Mouse (Mus musculus): ENCODE data around the gene Grk3. TPM values are rescaled to one million over a fixed set of nuclear protein-coding genes. Genes with fewer than 3 reads are reported as not detected.
A peak's percentile ranks its signal among the peaks of the same experiment; 100 is the strongest.

The Grk3 gene
- total and polyA plus RNA-seq, 2 experiments, result 2.3 to 4.1 TPM

- DNase-seq (ENCODE audit: extremely low read depth, low read depth, low spot score), result peak; percentile 21
- peak overlapping the region; percentile 89 for H3K9ac ChIP-seq (ENCODE audit: low read depth, low read length)
- H3K36me3 ChIP-seq (ENCODE audit: control insufficient read depth, insufficient read depth, low read length), result no peaks in the 10 kb centered on the region
- H3K79me2 ChIP-seq (ENCODE audit: control insufficient read depth, insufficient read depth, low read length), result peaks cover 3% of the 10 kb centered on the region; the same call in 1 of the 2 replicates
- H3K4me1 ChIP-seq (ENCODE audit: control insufficient read depth, insufficient read depth, low read length), result peaks cover 11% of the 10 kb centered on the region
- no peaks in the 10 kb centered on the region for H3K27me3 ChIP-seq (ENCODE audit: control insufficient read depth, insufficient read depth, low read length)
- no peak for TF ChIP-seq POLR2A (IDR thresholded peaks at IDR 0.05; ENCODE audit: extremely low read depth, insufficient read depth, low read length)
- TF ChIP-seq CTCF (IDR thresholded peaks at IDR 0.05; ENCODE audit: low read depth, low read length), result no peak
- under 1% methylated on average over 13 of the region's 14 CpGs for WGBS
- H3K4me3 ChIP-seq (ENCODE audit: insufficient read depth, low read depth, low read length), result peak overlapping the region; percentile 81
- no peak overlapping the region for H3K27ac ChIP-seq (replicated peaks; ENCODE audit: insufficient read depth, low read depth, low read length)
These were observed 769 bp downstream of the Grk3 start for GRCm38 (mm10) chr5:113014808-113015235.

DNA sequence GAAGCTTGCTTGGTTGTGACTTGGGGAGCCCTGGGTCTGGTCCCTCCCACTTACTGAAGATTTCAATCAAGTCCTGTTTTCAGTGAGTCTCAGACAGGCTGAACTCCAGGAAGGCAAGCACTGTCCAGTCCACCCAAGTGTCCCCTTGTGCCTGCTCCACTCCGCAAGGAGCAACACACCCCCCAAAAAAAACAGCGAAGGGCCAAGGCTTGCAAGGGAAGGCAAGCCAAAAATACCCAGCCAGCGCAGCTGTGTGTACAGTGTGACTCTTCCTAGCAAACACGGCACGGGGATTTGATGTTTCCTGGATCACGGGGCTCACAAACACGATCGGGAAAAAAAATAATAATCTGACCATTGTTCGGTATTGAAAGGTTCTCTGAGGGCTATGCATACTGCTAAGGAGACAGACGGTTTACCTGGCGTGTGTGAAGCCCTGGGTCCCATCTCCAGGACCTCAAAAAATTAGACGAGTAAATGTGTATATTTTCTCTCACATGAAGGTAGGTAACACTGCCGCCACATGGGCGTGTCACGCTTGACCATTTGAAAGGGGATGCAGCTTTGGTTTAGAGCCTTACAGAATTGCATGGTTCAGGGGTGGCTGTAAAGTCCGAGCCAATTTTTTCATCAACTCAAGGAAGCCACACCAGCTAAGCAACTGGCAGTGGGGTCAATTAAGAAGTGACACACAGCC is 1.3 kb downstream of the Grk3 start:
- Histone ChIP-seq H3K9ac (ENCODE audit: low read depth, low read length) (no peak overlapping the region), H3K4me3 (ENCODE audit: insufficient read depth, low read depth, low read length) (peak overlapping the region; percentile 81; the same call in 1 of the 2 replicates), H3K27me3 (ENCODE audit: control insufficient read depth, insufficient read depth, low read length) (no peaks in the 10 kb centered on the region), H3K36me3 (ENCODE audit: control insufficient read depth, insufficient read depth, low read length) (no peaks in the 10 kb centered on the region), H3K27ac (replicated peaks; ENCODE audit: insufficient read depth, low read depth, low read length) (no peak overlapping the region), H3K4me1 (ENCODE audit: control insufficient read depth, insufficient read depth, low read length) (peaks cover 11% of the 10 kb centered on the region), H3K79me2 (ENCODE audit: control insufficient read depth, insufficient read depth, low read length) (peaks cover 3% of the 10 kb centered on the region; the same call in 1 of the 2 replicates)
- 12% methylated on average over 16 of the region's 16 CpGs for WGBS
- no peak for DNase-seq (ENCODE audit: extremely low read depth, low read depth, low spot score)
- TF ChIP-seq CTCF (IDR thresholded peaks at IDR 0.05; ENCODE audit: low read depth, low read length), result no peak
- no peak for TF ChIP-seq POLR2A (IDR thresholded peaks at IDR 0.05; ENCODE audit: extremely low read depth, insufficient read depth, low read length)

DNA sequence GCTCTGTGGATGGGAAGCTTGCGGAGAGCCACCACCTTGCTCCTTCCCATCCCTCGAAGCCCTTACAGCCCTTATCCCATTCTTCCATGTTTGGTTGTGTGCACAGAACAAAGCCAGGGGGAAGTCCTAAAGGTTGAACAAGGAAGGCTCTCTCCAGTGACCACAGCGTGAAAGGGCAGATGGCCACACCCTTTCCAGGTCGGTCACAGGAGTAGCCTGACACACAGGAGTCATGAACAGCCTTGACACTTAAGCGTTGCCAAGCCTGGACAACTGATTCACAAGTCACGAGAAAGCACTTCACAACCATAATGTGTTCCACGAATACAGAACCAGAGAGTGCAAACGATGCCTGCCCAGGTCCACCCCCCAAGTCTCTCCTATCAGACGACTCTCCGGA is 3.7 kb downstream of the Grk3 start:
- H3K79me2 ChIP-seq (ENCODE audit: control insufficient read depth, insufficient read depth, low read length), result peaks cover 3% of the 10 kb centered on the region; the same call in 1 of the 2 replicates
- H3K36me3 ChIP-seq (ENCODE audit: control insufficient read depth, insufficient read depth, low read length), result no peaks in the 10 kb centered on the region
- H3K4me1 ChIP-seq (ENCODE audit: control insufficient read depth, insufficient read depth, low read length), result peaks cover 11% of the 10 kb centered on the region
- TF ChIP-seq POLR2A (IDR thresholded peaks at IDR 0.05; ENCODE audit: extremely low read depth, insufficient read depth, low read length), result no peak
- no peak for TF ChIP-seq CTCF (IDR thresholded peaks at IDR 0.05; ENCODE audit: low read depth, low read length)
- H3K9ac ChIP-seq (ENCODE audit: low read depth, low read length), result no peak overlapping the region
- DNase-seq (ENCODE audit: extremely low read depth, low read depth, low spot score), result no peak
- no peaks in the 10 kb centered on the region for H3K27me3 ChIP-seq (ENCODE audit: control insufficient read depth, insufficient read depth, low read length)
- H3K4me3 ChIP-seq (ENCODE audit: insufficient read depth, low read depth, low read length), result no peak overlapping the region
- no peak overlapping the region for H3K27ac ChIP-seq (replicated peaks; ENCODE audit: insufficient read depth, low read depth, low read length)
- WGBS, result 88% methylated on average over 10 of the region's 10 CpGs

DNA sequence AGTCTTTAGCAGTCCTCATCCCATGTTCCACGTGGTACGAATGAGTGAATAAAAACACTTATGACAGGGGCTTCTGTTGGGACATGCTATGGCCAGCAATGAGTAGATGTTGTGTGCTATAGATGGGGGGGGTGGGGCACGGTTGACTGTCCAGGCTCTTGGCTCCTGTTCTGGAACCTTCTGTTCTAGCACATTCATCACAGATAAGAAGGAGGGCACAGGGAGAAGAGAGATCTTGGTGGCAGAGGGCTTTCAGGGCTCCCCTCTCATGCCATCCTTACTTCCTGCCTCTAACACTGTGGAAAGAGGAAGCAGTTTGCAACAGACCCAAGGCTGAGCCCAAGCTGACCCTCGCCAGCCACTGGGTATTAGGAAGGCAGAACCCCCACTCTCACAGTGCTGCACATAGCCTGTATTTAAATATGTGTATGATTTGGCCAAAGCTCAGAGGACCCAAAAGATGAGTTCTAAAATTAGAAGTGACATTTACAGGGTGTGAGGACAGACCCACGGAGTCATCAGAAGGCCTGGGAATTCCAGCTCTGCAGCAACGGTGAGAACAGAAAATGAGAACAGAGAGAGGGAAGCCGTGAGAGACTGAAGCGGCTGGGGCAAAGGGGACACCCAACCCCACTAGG is 6.3 kb downstream of the Grk3 start:
- Histone ChIP-seq H3K27me3 (ENCODE audit: control insufficient read depth, insufficient read depth, low read length) (no peaks in the 10 kb centered on the region), H3K79me2 (ENCODE audit: control insufficient read depth, insufficient read depth, low read length) (peaks cover 3% of the 10 kb centered on the region; the same call in 1 of the 2 replicates), H3K4me1 (ENCODE audit: control insufficient read depth, insufficient read depth, low read length) (peaks cover 2% of the 10 kb centered on the region), H3K27ac (replicated peaks; ENCODE audit: insufficient read depth, low read depth, low read length) (no peak overlapping the region), H3K36me3 (ENCODE audit: control insufficient read depth, insufficient read depth, low read length) (no peaks in the 10 kb centered on the region), H3K4me3 (ENCODE audit: insufficient read depth, low read depth, low read length) (no peak overlapping the region), H3K9ac (ENCODE audit: low read depth, low read length) (no peak overlapping the region)
- TF ChIP-seq CTCF (IDR thresholded peaks at IDR 0.05; ENCODE audit: low read depth, low read length) (no peak), POLR2A (IDR thresholded peaks at IDR 0.05; ENCODE audit: extremely low read depth, insufficient read depth, low read length) (no peak)
- 83% methylated on average over 8 of the region's 8 CpGs for WGBS
- no peak for DNase-seq (ENCODE audit: extremely low read depth, low read depth, low spot score)

- WGBS, result 91% methylated on average over 2 of the region's 2 CpGs
- Histone ChIP-seq H3K27ac (replicated peaks; ENCODE audit: insufficient read depth, low read depth, low read length) (no peak overlapping the region), H3K36me3 (ENCODE audit: control insufficient read depth, insufficient read depth, low read length) (no peaks in the 10 kb centered on the region), H3K79me2 (ENCODE audit: control insufficient read depth, insufficient read depth, low read length) (peaks cover under 1% of the 10 kb centered on the region; the same call in 1 of the 2 replicates), H3K4me3 (ENCODE audit: insufficient read depth, low read depth, low read length) (no peak overlapping the region), H3K4me1 (ENCODE audit: control insufficient read depth, insufficient read depth, low read length) (no peaks in the 10 kb centered on the region; the same call in 1 of the 2 replicates), H3K27me3 (ENCODE audit: control insufficient read depth, insufficient read depth, low read length) (no peaks in the 10 kb centered on the region), H3K9ac (ENCODE audit: low read depth, low read length) (no peak overlapping the region)
- no peak for TF ChIP-seq CTCF (IDR thresholded peaks at IDR 0.05; ENCODE audit: low read depth, low read length)
- TF ChIP-seq POLR2A (IDR thresholded peaks at IDR 0.05; ENCODE audit: extremely low read depth, insufficient read depth, low read length), result no peak
- no peak for DNase-seq (ENCODE audit: extremely low read depth, low read depth, low spot score)
These were observed 7.1 kb downstream of the Grk3 start for GRCm38 (mm10) chr5:113008496-113008895.

Data from liver, adult 2 months (tissue).